11 mouse cellular contexts compared by ENCODE assay signal in the genomic region with DNA sequence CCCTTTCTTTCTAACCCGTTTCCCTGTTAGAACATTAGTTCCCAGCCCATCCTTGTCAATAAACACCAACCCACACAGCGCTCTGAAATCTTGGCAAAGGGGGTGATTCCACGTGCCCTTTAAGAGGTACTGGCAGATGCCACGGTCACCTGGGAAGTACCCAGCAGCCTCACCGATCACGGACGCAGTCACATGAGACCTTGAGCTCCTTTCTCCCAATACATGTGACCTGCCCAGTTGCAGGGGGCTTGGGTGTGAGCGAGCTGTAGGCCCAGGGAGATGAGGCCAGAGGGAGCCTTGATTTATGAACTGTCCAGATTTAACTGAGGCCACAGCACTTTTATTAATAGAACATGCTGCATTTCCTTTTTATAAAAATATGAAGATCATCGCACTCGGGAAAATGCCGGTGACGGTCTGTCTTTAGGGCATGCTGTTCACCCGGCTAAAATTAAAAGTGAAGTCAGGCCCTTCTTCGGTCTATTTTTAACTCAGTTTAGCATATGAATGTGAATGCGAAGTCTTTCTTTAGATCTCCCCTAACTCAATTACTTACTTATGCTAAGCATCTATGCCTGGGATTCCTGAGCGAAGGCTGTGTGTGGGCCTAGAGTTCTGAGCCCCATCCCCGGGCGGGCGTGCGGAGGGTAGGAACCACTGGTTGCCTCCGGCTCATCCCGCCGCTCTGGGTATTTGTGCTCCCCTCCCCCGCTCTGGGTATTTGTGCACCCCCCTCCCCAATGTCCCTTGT. TPM values are rescaled to one million over a fixed set of nuclear protein-coding genes. Genes with fewer than 3 reads are reported as not detected.
DNase-seq lines count a peak whose midpoint lies in the region; ATAC-seq and TF ChIP-seq lines count a peak whose summit lies in the region.
"Had no signal": no experiment of that assay in that cellular context is flagged by ENCODE, and none has a peak within 500 bp of the region (broad histone marks: within the 10 kb centered on the region; RNA-seq: fewer than 3 reads in every experiment).

No protein-coding gene starts in this region.

- H3K27ac ChIP-seq in gastrocnemius, adult 2 months, result peak overlapping the region; percentile 92
- H3K27ac ChIP-seq in hindbrain, embryonic 13.5 days, result no peak overlapping the region
- H3K27ac ChIP-seq: macrophage had no signal

- TF ChIP-seq POLR2A in brain, embryonic 14.5 days (IDR thresholded peaks at IDR 0.05; ENCODE audit: borderline replicate concordance, extremely low read depth, insufficient read depth, insufficient read length, poor library complexity, severe bottlenecking), result no peak

- peaks cover 26% of the 10 kb centered on the region for H3K4me1 ChIP-seq in hindbrain, embryonic 13.5 days (replicated peaks)
- H3K4me1 ChIP-seq: stomach, embryonic 15.5 days had no signal

- ATAC-seq in frontal cortex, adult (ENCODE audit: low TSS enrichment), result peak; percentile 23; the same call in 1 of the 2 replicates
- ATAC-seq in hindbrain, embryonic 13.5 days (ENCODE audit: low FRiP score), result no peak
- no peak for ATAC-seq in erythroblast, adult 5-6 weeks (replicated peaks; ENCODE audit: low FRiP score, poor library complexity, severe bottlenecking)
- ATAC-seq: intestine, embryonic 16.5 days had no signal

- 0 out of 2 replicates have a peak, but pooled peaks cover 5% of the 10 kb centered on the region for H3K27me3 ChIP-seq in hindbrain, embryonic 13.5 days
- H3K27me3 ChIP-seq: stomach, embryonic 15.5 days had no signal

- TF ChIP-seq CTCF in brain, embryonic 14.5 days (IDR thresholded peaks at IDR 0.05; ENCODE audit: borderline replicate concordance, extremely low read depth, insufficient read depth, insufficient read length), result no peak
- no peak for TF ChIP-seq CTCF in gastrocnemius, adult 2 months (IDR thresholded peaks at IDR 0.05)

- no peaks in the 10 kb centered on the region for H3K36me3 ChIP-seq in hindbrain, embryonic 13.5 days
- H3K36me3 ChIP-seq: stomach, embryonic 15.5 days had no signal

- peak overlapping the region; percentile 54 for H3K4me3 ChIP-seq in gastrocnemius, adult 2 months
- H3K4me3 ChIP-seq in hindbrain, embryonic 13.5 days, result no peak overlapping the region
- H3K4me3 ChIP-seq: stomach, embryonic 15.5 days had no signal

- peak overlapping the region; percentile 39; the same call in 1 of the 2 replicates for H3K9ac ChIP-seq in hindbrain, embryonic 13.5 days
- H3K9ac ChIP-seq: stomach, embryonic 15.5 days had no signal

- no peaks in the 10 kb centered on the region for H3K9me3 ChIP-seq in hindbrain, embryonic 13.5 days
- H3K9me3 ChIP-seq: stomach, embryonic 15.5 days had no signal

- H3K4me2 ChIP-seq in hindbrain, embryonic 13.5 days, result no peak overlapping the region
- H3K4me2 ChIP-seq: stomach, embryonic 15.5 days had no signal

- DNase-seq in frontal cortex, postnatal 14 days (ENCODE audit: low spot score in 2 of 2), result no peak
- DNase-seq in brain, embryonic 14.5 days (ENCODE audit: low read depth), result peak; percentile 55
- DNase-seq in gastrocnemius, adult 2 months, result peak; percentile 86
- DNase-seq in retina, embryonic 14.5 days (ENCODE audit: low spot score), result no peak
- no peak for DNase-seq in urinary bladder, postnatal 14 days (ENCODE audit: low spot score)

- intact Hi-C loops in gastrocnemius, adult 2 months (cut with DNase I), result loop anchor here (1.0 kb wide), 1 partner anchor 20 kb away; the partner anchor contains the start of gene Rbm20

- WGBS in hindbrain, embryonic 13.5 days, result 29% methylated on average over 24 of the region's 24 CpGs

RNA-seq across cellular contexts. Expression of gene Rbm20, which starts 20.4 kb away (rescaled TPM):
- polyA plus RNA-seq in brain, embryonic 14.5 days (2012; rRNA removed), result 1.5 and 3.8 TPM in 2 replicates
- 10 to 100 TPM; 72.6 to 73.2 TPM for total RNA-seq in gastrocnemius, adult 2 months (2021)
- polyA plus RNA-seq in hindbrain, embryonic 13.5 days (2015; fragmentation: Nextera tagmentation; extraction: Ambion mirVana), result 0.51 and 0.70 TPM in 2 replicates
- not detected in 2 replicates for total RNA-seq in erythroblast, adult 5-6 weeks (2015; ENCODE audit: low replicate concordance)
- not detected in 2 replicates for total RNA-seq in erythroblast, adult 5-6 weeks (2017; ENCODE audit: low replicate concordance)
- polyA plus RNA-seq: macrophage had no signal

Comparison
In these comparisons a context has a peak if more than half of its experiments do, and no peak if none do; other contexts are left out.
1. DNase-seq: peak in brain, embryonic 14.5 days (single experiment) and gastrocnemius, adult 2 months (single experiment); none in frontal cortex, postnatal 14 days (0 of 2), retina, embryonic 14.5 days (single experiment) and urinary bladder, postnatal 14 days (single experiment).
2. RNA of gene Rbm20, which starts 20.4 kb away (total RNA-seq): 72.6 to 73.2 TPM in gastrocnemius, adult 2 months; not detected in erythroblast, adult 5-6 weeks; every median in the first group is over 10 times any median in the second.